In the genomic region with DNA sequence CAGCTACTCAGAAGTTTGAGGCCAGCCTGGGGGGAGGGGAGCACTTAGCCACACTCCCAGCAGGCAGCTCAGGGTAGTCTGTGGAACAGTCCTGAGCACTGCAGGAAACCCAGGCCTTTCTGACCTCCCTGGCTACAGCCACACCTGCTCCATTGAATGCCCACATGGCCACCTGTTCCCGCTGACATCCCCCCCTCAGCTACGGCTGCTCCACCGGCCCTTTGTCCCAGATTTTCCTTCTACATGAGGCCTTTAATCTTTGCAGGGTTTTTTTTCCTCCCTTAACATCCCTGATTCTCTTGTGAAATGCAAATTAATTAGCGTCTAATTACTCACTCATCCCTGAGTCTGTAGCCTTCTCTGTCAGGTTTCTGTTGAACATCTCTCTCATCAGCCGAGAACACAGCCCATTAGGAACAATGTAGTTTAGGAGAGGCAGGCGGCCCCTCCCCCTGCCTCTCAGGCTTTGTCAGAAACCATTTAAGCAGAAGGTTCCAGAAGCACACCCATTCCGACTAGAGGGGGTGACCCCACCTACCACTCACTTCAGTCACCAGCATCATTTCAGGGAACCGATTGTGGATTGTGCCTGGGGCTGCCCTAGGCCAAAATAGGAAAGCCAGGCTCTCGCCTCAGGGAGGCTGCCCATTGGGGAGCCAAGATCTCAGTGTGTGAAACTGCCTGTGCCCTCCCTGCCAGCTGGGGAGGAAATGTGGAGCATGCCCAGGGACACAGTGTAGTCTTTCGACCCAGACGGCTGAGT, we compare ENCODE assay signal across 9 mouse cellular contexts.
A peak's percentile ranks its signal among the peaks of the same experiment; 100 is the strongest.
DNase-seq lines count a peak whose midpoint lies in the region; ATAC-seq lines count a peak whose summit lies in the region.
"Had no signal": no experiment of that assay in that cellular context is flagged by ENCODE, and none has a peak within 500 bp of the region (broad histone marks: within the 10 kb centered on the region; RNA-seq: fewer than 3 reads in every experiment).

No protein-coding gene starts in this region.

- no peak overlapping the region for H3K9ac ChIP-seq in neural tube, embryonic 11.5 days (ENCODE audit: low read length)
- no peak overlapping the region for H3K9ac ChIP-seq in hindbrain, embryonic 15.5 days
- H3K9ac ChIP-seq: heart, embryonic 15.5 days had no signal

- H3K27ac ChIP-seq in neural tube, embryonic 11.5 days (ENCODE audit: low read depth, low read length) = no peak overlapping the region
- no peak overlapping the region for H3K27ac ChIP-seq in hindbrain, embryonic 15.5 days (replicated peaks)
- H3K27ac ChIP-seq: heart, embryonic 15.5 days had no signal

- H3K4me1 ChIP-seq in neural tube, embryonic 11.5 days (ENCODE audit: control insufficient read depth, insufficient read depth, low read length) = peaks cover 7% of the 10 kb centered on the region; the same call in 1 of the 2 replicates
- H3K4me1 ChIP-seq in hindbrain, embryonic 15.5 days (replicated peaks) = peaks cover 11% of the 10 kb centered on the region

- no peaks in the 10 kb centered on the region for H3K36me3 ChIP-seq in neural tube, embryonic 11.5 days (ENCODE audit: control insufficient read depth, insufficient read depth, low read length)
- H3K36me3 ChIP-seq in hindbrain, embryonic 15.5 days = no peaks in the 10 kb centered on the region
- H3K36me3 ChIP-seq: heart, embryonic 15.5 days had no signal

- no peak overlapping the region for H3K4me2 ChIP-seq in neural tube, embryonic 11.5 days (ENCODE audit: low read depth)
- no peak overlapping the region for H3K4me2 ChIP-seq in hindbrain, embryonic 15.5 days
- H3K4me2 ChIP-seq: heart, embryonic 15.5 days had no signal

- ATAC-seq in neural tube, embryonic 11.5 days (ENCODE audit: insufficient read depth, low FRiP score, low TSS enrichment) = no peak
- peak; percentile 42; the same call in 1 of the 2 replicates for ATAC-seq in hindbrain, embryonic 15.5 days (ENCODE audit: low FRiP score, low read depth)

- DNase-seq in neural tube, embryonic 11.5 days (ENCODE audit: low spot score) = peak; percentile 25
- no peak for DNase-seq in neural tube, embryonic 10.5 days (ENCODE audit: extremely low spot score, low spot score)
- DNase-seq in cerebellum, postnatal 36 days = peak; percentile 89 to 90
- no peak for DNase-seq in gastrocnemius, postnatal 10 days
- no peak for DNase-seq in natural killer cell, adult 2 months (ENCODE audit: low spot score in 2 of 2)
- DNase-seq in T-cell, adult 2 months (ENCODE audit: low spot score) = no peak
- no peak for DNase-seq in layer of hippocampus, postnatal 25 days (ENCODE audit: extremely low spot score in 1 of 2, low spot score in 1 of 2)

- no peaks in the 10 kb centered on the region for H3K27me3 ChIP-seq in neural tube, embryonic 11.5 days (ENCODE audit: control insufficient read depth, insufficient read depth, low read length)
- no peaks in the 10 kb centered on the region for H3K27me3 ChIP-seq in hindbrain, embryonic 15.5 days

- 21% methylated on average over 11 of the region's 11 CpGs for WGBS in neural tube, embryonic 11.5 days
- WGBS in hindbrain, embryonic 15.5 days = 17% methylated on average over 11 of the region's 11 CpGs

- H3K4me3 ChIP-seq in neural tube, embryonic 11.5 days (ENCODE audit: low read depth, low read length) = no peak overlapping the region
- no peak overlapping the region for H3K4me3 ChIP-seq in hindbrain, embryonic 15.5 days
- H3K4me3 ChIP-seq: heart, embryonic 15.5 days had no signal

- no peaks in the 10 kb centered on the region for H3K9me3 ChIP-seq in neural tube, embryonic 11.5 days (ENCODE audit: control insufficient read depth, low read length)
- no peaks in the 10 kb centered on the region for H3K9me3 ChIP-seq in hindbrain, embryonic 15.5 days
- H3K9me3 ChIP-seq: heart, embryonic 15.5 days had no signal

Comparison
In these comparisons a context has a peak if more than half of its experiments do, and no peak if none do; other contexts are left out.
1. DNase-seq: peak in neural tube, embryonic 11.5 days (single experiment) and cerebellum, postnatal 36 days (2 of 2); none in neural tube, embryonic 10.5 days (single experiment), gastrocnemius, postnatal 10 days (single experiment), natural killer cell, adult 2 months (0 of 2), T-cell, adult 2 months (single experiment) and layer of hippocampus, postnatal 25 days (0 of 2).